Mouse (Mus musculus): Measurements from ENCODE around the gene Dcp1b. TPM values are rescaled to one million over a fixed set of nuclear protein-coding genes. Genes with fewer than 3 reads are reported as not detected.
A peak's percentile ranks its signal among the peaks of the same experiment; 100 is the strongest.

Gene Dcp1b
- polyA plus RNA-seq, 1 experiment from 2014 or later, result 6.6 TPM

- Histone ChIP-seq H3K9ac (replicated peaks; ENCODE audit: low read depth) (no peak overlapping the region), H3K9me3 (ENCODE audit: low read length) (no peaks in the 10 kb centered on the region), H3K36me3 (ENCODE audit: insufficient read depth, low read length) (no peaks in the 10 kb centered on the region), H3K27me3 (replicated peaks; ENCODE audit: insufficient read depth, low read length) (no peaks in the 10 kb centered on the region), H3K27ac (ENCODE audit: low read length) (no peak overlapping the region), H3K4me3 (ENCODE audit: low read depth, low read length) (no peak overlapping the region), H3K4me1 (ENCODE audit: insufficient read depth, low read depth, low read length) (no peaks in the 10 kb centered on the region), H3K4me2 (replicated peaks; ENCODE audit: low read depth, low read length) (no peak overlapping the region)
- ATAC-seq, result no peak
- 16% methylated on average over 3 of the region's 3 CpGs for WGBS
- TF ChIP-seq CTCF (IDR thresholded peaks at IDR 0.05) (no peak), EP300 (IDR thresholded peaks at IDR 0.05) (no peak)
- peak; percentile 31 for DNase-seq (ENCODE audit: low spot score)
These were observed 58.0 kb downstream of the Dcp1b start for GRCm38 (mm10) chr6:119233066-119233465.

GRCm38 (mm10) chr6:119235441-119235840 lies 60.4 kb downstream of the Dcp1b start:
- Histone ChIP-seq H3K36me3 (ENCODE audit: insufficient read depth, low read length) (no peaks in the 10 kb centered on the region), H3K4me1 (ENCODE audit: insufficient read depth, low read depth, low read length) (no peaks in the 10 kb centered on the region), H3K9me3 (ENCODE audit: low read length) (no peaks in the 10 kb centered on the region), H3K4me3 (ENCODE audit: low read depth, low read length) (no peak overlapping the region), H3K27me3 (replicated peaks; ENCODE audit: insufficient read depth, low read length) (no peaks in the 10 kb centered on the region), H3K9ac (replicated peaks; ENCODE audit: low read depth) (no peak overlapping the region), H3K27ac (ENCODE audit: low read length) (no peak overlapping the region), H3K4me2 (replicated peaks; ENCODE audit: low read depth, low read length) (no peak overlapping the region)
- TF ChIP-seq EP300 (IDR thresholded peaks at IDR 0.05), result no peak
- TF ChIP-seq CTCF (IDR thresholded peaks at IDR 0.05), result no peak
- ATAC-seq (no peak), DNase-seq (ENCODE audit: low spot score) (no peak)
- WGBS, result 40% methylated on average over 5 of the region's 5 CpGs

- Histone ChIP-seq H3K27ac (ENCODE audit: low read length) (no peak within 1 kb of the TSS), H3K9me3 (ENCODE audit: low read length) (no peaks in the 10 kb centered on the region), H3K27me3 (replicated peaks; ENCODE audit: insufficient read depth, low read length) (no peaks in the 10 kb centered on the region), H3K36me3 (ENCODE audit: insufficient read depth, low read length) (no peaks in the 10 kb centered on the region), H3K9ac (replicated peaks; ENCODE audit: low read depth) (no peak within 1 kb of the TSS), H3K4me3 (ENCODE audit: low read depth, low read length) (no peak within 1 kb of the TSS), H3K4me1 (ENCODE audit: insufficient read depth, low read depth, low read length) (no peaks in the 10 kb centered on the region), H3K4me2 (replicated peaks; ENCODE audit: low read depth, low read length) (no peak within 1 kb of the TSS)
- no peak for ATAC-seq
- no peak for DNase-seq (ENCODE audit: low spot score)
- 55% methylated on average over 1 of the region's 1 CpGs for WGBS
- TF ChIP-seq EP300 (IDR thresholded peaks at IDR 0.05) (no peak), CTCF (IDR thresholded peaks at IDR 0.05) (no peak)
These were observed 61.2 kb downstream of the Dcp1b start, which contains the start of gene Cacna2d4 for GRCm38 (mm10) chr6:119236241-119236640. Gene Cacna2d4 (plus strand): TSS chr6:119236526.

DNA sequence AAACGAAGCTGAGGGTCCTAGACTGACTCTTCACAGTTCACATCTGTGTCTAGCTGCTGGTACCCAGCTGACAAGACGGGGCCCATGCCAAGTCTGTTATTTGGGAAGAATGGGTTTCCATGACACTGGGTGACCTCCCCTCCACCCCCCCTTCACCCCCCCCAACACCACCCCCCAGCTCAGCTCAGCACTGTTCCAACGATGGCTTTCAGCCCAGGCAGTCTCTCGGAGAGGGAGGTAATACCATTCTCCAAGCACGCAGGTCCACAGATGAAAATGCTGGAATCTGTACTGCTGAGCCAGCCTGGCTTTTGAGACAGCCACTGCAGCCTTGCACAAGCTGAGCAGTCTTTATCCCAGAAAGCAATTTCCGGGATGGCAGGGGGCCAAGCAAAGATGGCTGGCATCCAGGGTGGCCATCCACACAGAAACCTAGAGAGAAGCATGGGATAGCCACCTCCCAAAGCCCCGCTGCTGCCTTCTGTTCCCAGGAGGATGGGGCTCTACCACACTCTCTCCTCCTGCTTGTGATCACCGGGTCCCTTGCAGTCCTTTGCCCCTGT lies 62.5 kb downstream of the Dcp1b start:
- H3K4me3 ChIP-seq (ENCODE audit: low read depth, low read length), result no peak overlapping the region
- WGBS, result 39% methylated on average over 8 of the region's 8 CpGs

GRCm38 (mm10) chr6:119239341-119240005 lies 64.4 kb downstream of the Dcp1b start:
- Histone ChIP-seq H3K9me3 (ENCODE audit: low read length) (no peaks in the 10 kb centered on the region), H3K27me3 (replicated peaks; ENCODE audit: insufficient read depth, low read length) (no peaks in the 10 kb centered on the region)

More for the DNA sequence above, 62.5 kb downstream of the Dcp1b start:
- Histone ChIP-seq H3K4me2 (replicated peaks; ENCODE audit: low read depth, low read length) (no peak overlapping the region), H3K27ac (ENCODE audit: low read length) (no peak overlapping the region), H3K9me3 (ENCODE audit: low read length) (no peaks in the 10 kb centered on the region), H3K9ac (replicated peaks; ENCODE audit: low read depth) (no peak overlapping the region), H3K4me1 (ENCODE audit: insufficient read depth, low read depth, low read length) (no peaks in the 10 kb centered on the region), H3K27me3 (replicated peaks; ENCODE audit: insufficient read depth, low read length) (no peaks in the 10 kb centered on the region), H3K36me3 (ENCODE audit: insufficient read depth, low read length) (no peaks in the 10 kb centered on the region)
- TF ChIP-seq CTCF (IDR thresholded peaks at IDR 0.05) (no peak), EP300 (IDR thresholded peaks at IDR 0.05) (no peak)
- peak; percentile 18 for DNase-seq (ENCODE audit: low spot score)
- peak; percentile 21 for ATAC-seq

DNA sequence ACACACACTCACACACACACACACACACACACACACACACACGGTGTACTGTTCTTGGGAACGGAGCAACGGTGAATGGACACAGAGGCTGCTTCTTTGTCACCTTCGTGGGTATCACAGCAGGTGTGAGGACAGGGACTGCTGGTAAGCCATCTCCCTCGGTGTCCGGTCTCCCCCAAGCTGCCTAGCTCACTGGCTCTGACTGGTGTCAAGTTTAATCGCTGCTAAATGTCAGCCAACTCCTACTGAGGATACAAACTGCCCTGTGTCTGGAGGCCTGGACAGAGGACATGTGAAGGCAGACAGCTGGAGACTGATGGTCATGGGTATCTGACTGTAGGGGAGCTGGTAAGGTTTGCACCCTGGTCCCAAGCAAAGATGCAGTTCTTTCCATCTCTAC lies 65.2 kb downstream of the Dcp1b start:
- Histone ChIP-seq H3K9me3 (ENCODE audit: low read length) (no peaks in the 10 kb centered on the region), H3K4me2 (replicated peaks; ENCODE audit: low read depth, low read length) (no peak overlapping the region), H3K4me1 (ENCODE audit: insufficient read depth, low read depth, low read length) (no peaks in the 10 kb centered on the region), H3K27me3 (replicated peaks; ENCODE audit: insufficient read depth, low read length) (no peaks in the 10 kb centered on the region), H3K36me3 (ENCODE audit: insufficient read depth, low read length) (no peaks in the 10 kb centered on the region), H3K4me3 (ENCODE audit: low read depth, low read length) (no peak overlapping the region), H3K27ac (ENCODE audit: low read length) (no peak overlapping the region), H3K9ac (replicated peaks; ENCODE audit: low read depth) (no peak overlapping the region)
- 67% methylated on average over 7 of the region's 7 CpGs for whole genome bisulfite sequencing
- ATAC-seq, result no peak
- DNase-seq (ENCODE audit: low spot score), result no peak
- TF ChIP-seq EP300 (IDR thresholded peaks at IDR 0.05) (no peak), CTCF (IDR thresholded peaks at IDR 0.05) (no peak)

More at GRCm38 (mm10) chr6:119239341-119240005, 64.4 kb downstream of the Dcp1b start:
- Histone ChIP-seq H3K4me2 (replicated peaks; ENCODE audit: low read depth, low read length) (no peak overlapping the region), H3K27ac (ENCODE audit: low read length) (no peak overlapping the region), H3K36me3 (ENCODE audit: insufficient read depth, low read length) (no peaks in the 10 kb centered on the region), H3K9ac (replicated peaks; ENCODE audit: low read depth) (no peak overlapping the region), H3K4me1 (ENCODE audit: insufficient read depth, low read depth, low read length) (no peaks in the 10 kb centered on the region), H3K4me3 (ENCODE audit: low read depth, low read length) (no peak overlapping the region)
- ATAC-seq (no peak), DNase-seq (ENCODE audit: low spot score) (no peak)
- 71% methylated on average over 5 of the region's 5 CpGs for WGBS
- TF ChIP-seq CTCF (IDR thresholded peaks at IDR 0.05) (no peak), EP300 (IDR thresholded peaks at IDR 0.05) (no peak)
